Mouse (Mus musculus) forebrain, embryonic 16.5 days (tissue): Measurements from ENCODE around the gene Lztr1. TPM values are rescaled to one million over a fixed set of nuclear protein-coding genes. Genes with fewer than 3 reads are reported as not detected.

Experiments
- ATAC-seq: fragments of 200-750 bp; cut with Nextera tagmentation; 2 replicates; pipeline ENCODE4 v1.8.0; 2017; ENCODE audit warnings: mild to moderate bottlenecking, moderate library complexity
- H3K27ac ChIP-seq: fragments of 300-500 bp; sonication (generic); 2 replicates; pipeline ENCODE4 v1.5.1; 2014; ENCODE audit warnings: low read length, control low read depth
- H3K27me3 ChIP-seq: fragments of 300-500 bp; sonication (generic); replicated peaks from 2 replicates; pipeline ENCODE4 v1.6.1; 2014; ENCODE audit warnings: low read length; ENCODE audit not compliant: control insufficient read depth, insufficient read depth
- H3K36me3 ChIP-seq: fragments of 300-500 bp; sonication (generic); 2 replicates; pipeline ENCODE4 v1.6.1; 2014; ENCODE audit not compliant: control insufficient read depth, insufficient read depth
- H3K4me1 ChIP-seq: fragments of 300-500 bp; sonication (generic); replicated peaks from 2 replicates; pipeline ENCODE4 v1.6.1; 2014; ENCODE audit warnings: low read length; ENCODE audit not compliant: control insufficient read depth, insufficient read depth
- H3K4me2 ChIP-seq: fragments of 300-500 bp; sonication (generic); 2 replicates; pipeline ENCODE4 v1.6.1; 2014; ENCODE audit warnings: mild to moderate bottlenecking, low read length, control low read depth
- H3K4me3 ChIP-seq: fragments of 300-500 bp; sonication (generic); replicated peaks from 2 replicates; pipeline ENCODE4 v1.5.1; 2014; ENCODE audit warnings: mild to moderate bottlenecking, low read length, control low read depth
- H3K9ac ChIP-seq: fragments of 300-500 bp; sonication (generic); replicated peaks from 2 replicates; pipeline ENCODE4 v1.6.1; 2014; ENCODE audit warnings: low read depth, low read length, control low read depth
- H3K9me3 ChIP-seq: fragments of 300-500 bp; sonication (generic); 2 replicates; pipeline ENCODE4 v1.6.1; 2016; ENCODE audit warnings: low read length; ENCODE audit not compliant: control insufficient read depth
- WGBS: fragments of 180-500 bp; shearing (Covaris S2); extraction: QIAGEN DNeasy Blood & Tissue Kit; methylation state at CpG from one replicate; pipeline ENCODE4 v1.1.7; 2014; 5-methylcytosine and 5-hydroxymethylcytosine counted together
- polyA plus RNA-seq: library from polyadenylated mRNA; unstranded; fragments of >200 nt; fragmentation: Nextera tagmentation; extraction: Ambion mirVana; gene quantifications from 2 replicates; pipeline ENCODE4 v1.2.1, GENCODE M21; 2015

The Lztr1 gene
- polyA plus RNA-seq, 1 experiment from 2014 or later, result 150 TPM

GRCm38 (mm10) chr16:17524156-17524555, 15.7 kb downstream of the Lztr1 start:
- no peak overlapping the region for H3K27ac ChIP-seq
- H3K27me3 ChIP-seq, result no peaks in the 10 kb centered on the region
- H3K9me3 ChIP-seq, result no peaks in the 10 kb centered on the region
- H3K4me3 ChIP-seq, result no peak overlapping the region
- H3K4me1 ChIP-seq, result no peaks in the 10 kb centered on the region
- peaks cover 40% of the 10 kb centered on the region for H3K36me3 ChIP-seq
- 94% methylated on average over 11 of the region's 11 CpGs for WGBS
- no peak overlapping the region for H3K9ac ChIP-seq
- no peak for ATAC-seq
- H3K4me2 ChIP-seq, result no peak overlapping the region

- no peak overlapping the region for H3K4me2 ChIP-seq
- H3K4me1 ChIP-seq, result peaks cover 8% of the 10 kb centered on the region
- H3K27me3 ChIP-seq, result no peaks in the 10 kb centered on the region
- ATAC-seq, result no peak
- H3K36me3 ChIP-seq, result peaks cover 37% of the 10 kb centered on the region
- no peak overlapping the region for H3K4me3 ChIP-seq
- H3K9me3 ChIP-seq, result no peaks in the 10 kb centered on the region
- no peak overlapping the region for H3K9ac ChIP-seq
- 89% methylated on average over 3 of the region's 3 CpGs for WGBS
- no peak overlapping the region for H3K27ac ChIP-seq
Observed at GRCm38 (mm10) chr16:17525524-17525923, 17.0 kb downstream of the Lztr1 start.

- H3K4me2 ChIP-seq, result no peak overlapping the region
- WGBS, result 95% methylated on average over 6 of the region's 6 CpGs
- H3K9ac ChIP-seq, result no peak overlapping the region
Observed at GRCm38 (mm10) chr16:17526223-17526622, 17.7 kb downstream of the Lztr1 start.

GRCm38 (mm10) chr16:17527606-17528005, 19.1 kb downstream of the Lztr1 start:
- H3K9me3 ChIP-seq, result no peaks in the 10 kb centered on the region
- H3K4me2 ChIP-seq, result no peak overlapping the region
- H3K9ac ChIP-seq, result no peak overlapping the region
- no peak for ATAC-seq
- H3K27ac ChIP-seq, result no peak overlapping the region
- no peak overlapping the region for H3K4me3 ChIP-seq
- peaks cover 19% of the 10 kb centered on the region for H3K36me3 ChIP-seq
- peaks cover 16% of the 10 kb centered on the region for H3K4me1 ChIP-seq
- no peaks in the 10 kb centered on the region for H3K27me3 ChIP-seq

More at GRCm38 (mm10) chr16:17526223-17526622, 17.7 kb downstream of the Lztr1 start:
- Histone ChIP-seq H3K4me3 (no peak overlapping the region), H3K36me3 (peaks cover 31% of the 10 kb centered on the region), H3K4me1 (peaks cover 8% of the 10 kb centered on the region), H3K9me3 (no peaks in the 10 kb centered on the region), H3K27ac (no peak overlapping the region), H3K27me3 (no peaks in the 10 kb centered on the region)
- ATAC-seq, result no peak

DNA sequence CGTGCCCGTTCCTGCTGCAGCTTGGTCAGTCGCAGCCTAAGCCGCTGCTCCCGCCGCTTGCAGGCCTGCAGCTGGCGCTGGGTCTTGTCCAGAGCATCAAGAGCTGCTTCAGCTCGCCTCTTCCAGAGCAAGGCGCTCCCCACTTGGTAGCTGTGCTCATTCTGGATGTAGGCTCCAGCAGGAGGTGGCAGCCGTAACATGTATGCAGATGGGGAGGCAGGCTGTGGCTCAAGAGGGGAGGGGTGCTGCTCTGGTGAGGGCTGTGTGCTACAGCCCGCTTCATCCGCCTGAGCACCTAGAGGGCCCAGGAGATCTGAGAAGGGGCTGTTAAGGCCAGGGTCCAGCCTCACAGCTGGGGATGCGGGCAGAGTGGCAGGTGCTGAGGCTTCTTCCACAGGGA, 19.8 kb downstream of the Lztr1 start:
- Histone ChIP-seq H3K9ac (no peak overlapping the region), H3K4me1 (peaks cover 16% of the 10 kb centered on the region), H3K27ac (no peak overlapping the region), H3K36me3 (peaks cover 18% of the 10 kb centered on the region), H3K9me3 (no peaks in the 10 kb centered on the region), H3K27me3 (no peaks in the 10 kb centered on the region), H3K4me2 (no peak overlapping the region), H3K4me3 (no peak overlapping the region)
- 83% methylated on average over 13 of the region's 13 CpGs for WGBS
- no peak for ATAC-seq

DNA sequence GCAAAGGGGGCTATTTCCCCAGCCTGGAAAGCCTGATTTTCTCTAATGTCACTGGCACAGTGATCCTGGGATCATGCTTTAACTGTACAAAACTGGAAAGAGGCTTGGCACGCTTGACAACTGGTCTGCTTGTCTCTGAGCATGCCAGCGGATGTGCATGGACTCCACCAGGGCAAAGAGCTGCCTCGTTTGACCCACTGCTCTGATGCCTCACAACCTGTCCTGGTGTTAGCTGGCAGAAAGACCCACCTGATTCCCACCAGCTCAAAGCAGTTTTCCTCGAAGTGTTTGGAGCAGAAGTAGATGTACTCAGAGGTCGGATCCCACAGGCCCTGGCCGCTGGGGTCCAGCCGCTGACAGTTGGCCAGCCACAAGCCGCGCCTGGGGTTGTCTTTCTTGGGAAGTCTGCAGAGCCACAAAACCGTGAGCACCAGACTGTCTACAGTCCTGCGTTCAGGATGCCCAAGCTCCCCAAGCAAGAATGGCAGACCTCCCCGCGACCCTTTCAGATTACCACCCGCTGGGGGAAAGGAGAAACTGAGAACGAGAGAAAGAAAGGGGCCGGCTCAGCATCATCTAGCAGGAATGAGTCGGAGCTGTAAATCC, 21.6 kb downstream of the Lztr1 start:
- peaks cover 16% of the 10 kb centered on the region for H3K4me1 ChIP-seq
- H3K9ac ChIP-seq, result peak overlapping the region; percentile 83
- WGBS, result 15% methylated on average over 17 of the region's 17 CpGs
- H3K27me3 ChIP-seq, result no peaks in the 10 kb centered on the region
- peaks cover 18% of the 10 kb centered on the region for H3K36me3 ChIP-seq
- H3K9me3 ChIP-seq, result no peaks in the 10 kb centered on the region
- no peak for ATAC-seq
- peak overlapping the region; percentile 99 for H3K27ac ChIP-seq
- H3K4me3 ChIP-seq, result peak overlapping the region; percentile 77
- H3K4me2 ChIP-seq, result peak overlapping the region; percentile 85

- H3K27ac ChIP-seq, result peak within 1 kb of the TSS; percentile 99
- peak within 1 kb of the TSS; percentile 83 for H3K9ac ChIP-seq
- H3K9me3 ChIP-seq, result no peaks in the 10 kb centered on the region
- H3K36me3 ChIP-seq, result peaks cover 15% of the 10 kb centered on the region
- under 1% methylated on average over 67 of the region's 67 CpGs for WGBS
- H3K4me2 ChIP-seq, result peak within 1 kb of the TSS; percentile 85
- peak; percentile 98 for ATAC-seq
- H3K4me1 ChIP-seq, result peaks cover 16% of the 10 kb centered on the region
- H3K27me3 ChIP-seq, result no peaks in the 10 kb centered on the region
- H3K4me3 ChIP-seq, result peak within 1 kb of the TSS; percentile 77
Observed at GRCm38 (mm10) chr16:17530640-17531288, 22.3 kb downstream of the Lztr1 start, which contains the start of gene Thap7. Gene Thap7 (minus strand): TSS chr16:17531136.

GRCm38 (mm10) chr16:17532271-17532670, 23.8 kb downstream of the Lztr1 start:
- H3K4me2 ChIP-seq, result no peak overlapping the region

DNA sequence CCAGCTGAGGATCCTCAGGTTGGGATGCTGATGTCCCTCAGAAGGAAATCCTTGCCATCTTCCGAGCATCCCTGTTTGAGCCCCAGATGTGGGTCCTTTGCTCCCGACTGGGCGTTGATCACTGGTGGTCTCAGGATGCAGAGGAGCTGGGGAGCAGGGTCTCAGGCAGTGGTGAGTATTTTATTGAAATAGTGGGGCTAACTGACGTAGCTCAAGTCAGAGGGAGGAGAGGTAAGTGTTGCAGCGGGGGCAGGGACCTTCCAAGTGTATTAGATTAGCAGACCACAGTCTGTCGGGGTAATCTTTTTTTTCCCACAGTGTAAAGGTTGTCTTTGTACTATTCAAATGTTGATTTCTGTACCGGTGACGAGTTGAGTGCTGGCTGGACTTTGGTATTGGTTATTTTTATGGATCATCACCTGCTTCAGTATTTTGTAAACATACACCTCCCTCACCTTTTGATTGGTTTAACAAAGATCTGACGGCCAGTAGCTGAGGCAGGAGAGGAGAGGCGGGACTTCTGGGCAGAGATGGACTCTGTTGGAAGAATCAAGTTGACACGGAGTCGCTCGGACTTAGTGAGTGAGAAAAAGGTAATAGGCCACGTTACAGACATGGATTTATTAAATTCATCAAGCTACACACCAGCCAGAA, 24.3 kb downstream of the Lztr1 start:
- Histone ChIP-seq H3K27ac (no peak overlapping the region), H3K4me2 (no peak overlapping the region), H3K27me3 (no peaks in the 10 kb centered on the region), H3K4me1 (peaks cover 16% of the 10 kb centered on the region), H3K9me3 (no peaks in the 10 kb centered on the region), H3K9ac (no peak overlapping the region), H3K4me3 (no peak overlapping the region), H3K36me3 (0 out of 2 replicates have a peak, but pooled peaks cover 2% of the 10 kb centered on the region)
- WGBS, result 74% methylated on average over 14 of the region's 14 CpGs
- no peak for ATAC-seq

More at GRCm38 (mm10) chr16:17532271-17532670, 23.8 kb downstream of the Lztr1 start:
- Histone ChIP-seq H3K4me1 (peaks cover 16% of the 10 kb centered on the region), H3K27me3 (no peaks in the 10 kb centered on the region), H3K36me3 (peaks cover 3% of the 10 kb centered on the region; the same call in 1 of the 2 replicates), H3K9ac (no peak overlapping the region), H3K27ac (no peak overlapping the region), H3K9me3 (no peaks in the 10 kb centered on the region), H3K4me3 (no peak overlapping the region)
- no peak for ATAC-seq
- WGBS, result 68% methylated on average over 4 of the region's 4 CpGs
